Mouse (Mus musculus): ENCODE measurements around the gene Tcf7l1. TPM values are rescaled to one million over a fixed set of nuclear protein-coding genes. Genes with fewer than 3 reads are reported as not detected.

The Tcf7l1 gene
- total and polyA plus RNA-seq, 3 experiments: not detected

DNA sequence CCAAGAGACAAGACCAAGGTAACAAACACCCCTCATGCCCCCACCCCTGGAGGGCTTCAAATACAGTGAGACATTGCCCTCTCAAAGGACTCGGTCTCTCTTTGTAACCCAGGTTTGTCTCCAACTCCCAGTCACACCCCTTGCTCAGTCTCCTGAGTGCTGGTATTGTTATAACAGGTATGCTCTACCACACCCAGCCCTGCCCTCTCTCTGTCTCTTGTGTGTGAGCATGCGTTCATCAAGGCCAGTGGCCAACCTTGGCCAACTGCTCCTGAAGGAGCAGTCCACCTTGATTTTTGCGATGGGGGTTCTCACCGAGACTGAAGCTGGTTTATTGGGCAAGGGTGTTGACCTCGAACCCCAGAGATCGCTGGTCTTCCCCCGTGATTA lies 133.0 kb downstream of the Tcf7l1 start:
- no peak overlapping the region for H3K4me3 ChIP-seq (ENCODE audit: control insufficient read depth in 1 of 2, insufficient read depth in 1 of 2, low read depth in 2 of 2, low read length in 2 of 2)

DNA sequence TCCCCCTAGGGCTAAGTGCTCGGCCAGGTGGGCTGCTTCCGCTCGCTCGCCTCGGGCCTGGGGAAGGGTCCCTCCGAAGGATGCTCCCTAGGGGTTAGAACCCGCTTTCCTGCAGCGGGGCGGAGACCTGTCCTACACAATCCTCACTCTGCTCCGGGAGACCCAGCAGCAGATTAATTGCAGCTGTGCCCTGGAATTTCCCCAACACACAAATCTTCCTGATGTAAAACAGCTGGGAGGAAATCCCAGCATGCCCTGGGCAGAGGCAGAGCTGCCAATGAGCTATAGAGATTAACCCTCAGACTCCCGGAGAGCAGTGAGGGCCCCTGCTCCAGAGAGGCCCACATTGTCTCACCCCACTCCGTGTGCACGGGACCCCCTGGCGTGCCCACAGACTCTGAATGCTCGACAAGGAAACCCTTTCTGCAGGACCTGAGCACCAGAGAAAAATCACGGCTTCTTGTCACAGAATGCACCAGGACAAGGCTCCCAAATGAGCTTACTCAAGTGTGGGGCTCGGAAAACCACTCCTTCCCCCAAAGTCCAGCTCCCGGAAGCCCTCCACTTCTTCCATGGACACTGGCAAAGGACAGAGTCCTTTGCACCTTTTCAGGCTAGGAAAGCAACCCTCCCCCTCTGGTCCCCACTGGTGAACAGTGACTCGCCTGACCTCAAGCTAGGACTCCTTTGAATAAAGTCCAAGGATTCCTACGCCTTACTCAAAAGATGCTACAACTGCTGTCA lies 133.6 kb downstream of the Tcf7l1 start:
- H3K27me3 ChIP-seq (ENCODE audit: control insufficient read depth in 1 of 2, insufficient read depth in 2 of 2, low read length in 2 of 2): peaks cover 0 to under 1% of the 10 kb centered on the region in 2 experiments; a peak in 2 of 4 replicates
- no peaks in the 10 kb centered on the region for H3K9me3 ChIP-seq (replicated peaks; ENCODE audit: insufficient read depth, low read length)
- H3K27ac ChIP-seq (ENCODE audit: control insufficient read depth, low read depth, low read length): no peak overlapping the region
- H3K4me1 ChIP-seq (ENCODE audit: control insufficient read depth in 1 of 2, insufficient read depth in 2 of 2, low read length in 2 of 2): no peaks in the 10 kb centered on the region
- no peaks in the 10 kb centered on the region for H3K79me2 ChIP-seq (ENCODE audit: control insufficient read depth, insufficient read depth, low read length, poor library complexity)
- no peak for DNase-seq (ENCODE audit: low read depth, low spot score)
- no peak overlapping the region for H3K9ac ChIP-seq (ENCODE audit: control insufficient read depth, low read depth, low read length, poor library complexity, severe bottlenecking)
- TF ChIP-seq CHD1 (IDR thresholded peaks at IDR 0.05; ENCODE audit: low read depth, low read length): no peak
- H3K36me3 ChIP-seq (ENCODE audit: control insufficient read depth in 1 of 2, insufficient read depth in 2 of 2, low read length in 2 of 2): no peaks in the 10 kb centered on the region
- H3K4me3 ChIP-seq (ENCODE audit: control insufficient read depth in 1 of 2, insufficient read depth in 1 of 2, low read depth in 2 of 2, low read length in 2 of 2): no peak overlapping the region

More for the DNA sequence above, 133.0 kb downstream of the Tcf7l1 start:
- no peaks in the 10 kb centered on the region for H3K9me3 ChIP-seq (replicated peaks; ENCODE audit: insufficient read depth, low read length)
- H3K36me3 ChIP-seq (ENCODE audit: control insufficient read depth in 1 of 2, insufficient read depth in 2 of 2, low read length in 2 of 2): no peaks in the 10 kb centered on the region
- no peaks in the 10 kb centered on the region for H3K4me1 ChIP-seq (ENCODE audit: control insufficient read depth in 1 of 2, insufficient read depth in 2 of 2, low read length in 2 of 2)
- no peak overlapping the region for H3K9ac ChIP-seq (ENCODE audit: control insufficient read depth, low read depth, low read length, poor library complexity, severe bottlenecking)
- TF ChIP-seq MXI1 (IDR thresholded peaks at IDR 0.05; ENCODE audit: low read depth, low read length): no peak
- no peak for TF ChIP-seq NRF1 (IDR thresholded peaks at IDR 0.05; ENCODE audit: insufficient read depth, low read depth, low read length, poor library complexity, severe bottlenecking)
- no peak for TF ChIP-seq POLR2A (IDR thresholded peaks at IDR 0.05; ENCODE audit: control insufficient read depth in 1 of 2, insufficient read depth in 1 of 2, low read depth in 1 of 2, low read length in 2 of 2, poor library complexity in 1 of 2)
- no peak for TF ChIP-seq USF1 (IDR thresholded peaks at IDR 0.05; ENCODE audit: low read depth, low read length)
- TF ChIP-seq USF2 (IDR thresholded peaks at IDR 0.05; ENCODE audit: borderline replicate concordance in 1 of 2, insufficient read depth in 1 of 2, low read depth in 1 of 2, low read length in 2 of 2): no peak
- TF ChIP-seq POLR2AphosphoS2 (IDR thresholded peaks at IDR 0.05; ENCODE audit: low read length): no peak
- H3K27ac ChIP-seq (ENCODE audit: control insufficient read depth, low read depth, low read length): no peak overlapping the region
- H3K79me2 ChIP-seq (ENCODE audit: control insufficient read depth, insufficient read depth, low read length, poor library complexity): no peaks in the 10 kb centered on the region
- no peaks in the 10 kb centered on the region; a peak in 2 of 4 replicates for H3K27me3 ChIP-seq (ENCODE audit: control insufficient read depth in 1 of 2, insufficient read depth in 2 of 2, low read length in 2 of 2)
- DNase-seq (ENCODE audit: low read depth, low spot score): no peak

DNA sequence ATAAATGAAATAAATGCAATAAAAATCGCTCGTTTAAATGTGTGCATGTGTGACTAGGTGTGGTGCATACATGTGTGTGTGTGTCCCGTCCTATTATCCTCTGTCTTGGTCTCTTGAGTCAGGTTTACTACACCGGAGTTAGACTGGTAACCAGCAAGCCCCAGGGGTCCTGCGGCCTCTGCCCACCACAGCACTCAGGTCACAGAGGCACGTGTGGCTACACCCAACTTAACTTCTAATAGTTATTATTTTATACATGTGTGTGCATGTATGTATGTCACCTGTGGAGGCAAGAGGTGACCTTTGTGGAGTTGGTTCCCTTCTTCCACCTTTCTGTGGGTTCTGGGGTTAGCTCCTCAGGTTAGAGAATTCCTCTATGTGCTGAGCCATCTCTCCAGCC lies 134.7 kb downstream of the Tcf7l1 start:
- Histone ChIP-seq H3K9me3 (replicated peaks; ENCODE audit: insufficient read depth, low read length) (no peaks in the 10 kb centered on the region), H3K4me3 (ENCODE audit: control insufficient read depth in 1 of 2, insufficient read depth in 1 of 2, low read depth in 2 of 2, low read length in 2 of 2) (no peak overlapping the region), H3K36me3 (ENCODE audit: control insufficient read depth in 1 of 2, insufficient read depth in 2 of 2, low read length in 2 of 2) (no peaks in the 10 kb centered on the region), H3K27me3 (ENCODE audit: control insufficient read depth in 1 of 2, insufficient read depth in 2 of 2, low read length in 2 of 2) (peaks cover 0 to 6% of the 10 kb centered on the region in 2 experiments; a peak in 2 of 4 replicates), H3K4me1 (ENCODE audit: control insufficient read depth in 1 of 2, insufficient read depth in 2 of 2, low read length in 2 of 2) (no peaks in the 10 kb centered on the region), H3K27ac (ENCODE audit: control insufficient read depth, low read depth, low read length) (no peak overlapping the region), H3K79me2 (ENCODE audit: control insufficient read depth, insufficient read depth, low read length, poor library complexity) (no peaks in the 10 kb centered on the region), H3K9ac (ENCODE audit: control insufficient read depth, low read depth, low read length, poor library complexity, severe bottlenecking) (no peak overlapping the region)
- DNase-seq (ENCODE audit: low read depth, low spot score): no peak
- TF ChIP-seq POLR2AphosphoS5 (IDR thresholded peaks at IDR 0.05; ENCODE audit: borderline replicate concordance, low read depth, low read length) (no peak), BHLHE40 (IDR thresholded peaks at IDR 0.05; ENCODE audit: borderline replicate concordance, low read depth, low read length) (no peak), ETS1 (IDR thresholded peaks at IDR 0.05; ENCODE audit: low read depth, low read length) (no peak), MEF2A (IDR thresholded peaks at IDR 0.05; ENCODE audit: extremely low read depth, insufficient replicate concordance, low read depth, low read length, poor library complexity, severe bottlenecking) (no peak), ZC3H11A (IDR thresholded peaks at IDR 0.05; ENCODE audit: low read depth, low read length) (no peak), NRF1 (IDR thresholded peaks at IDR 0.05; ENCODE audit: insufficient read depth, low read depth, low read length, poor library complexity, severe bottlenecking) (no peak), USF1 (IDR thresholded peaks at IDR 0.05; ENCODE audit: low read depth, low read length) (no peak)
